Mouse (Mus musculus) embryonic fibroblast, embryonic 13.5 days (primary cell): ENCODE results near the gene Il15ra. TPM values are rescaled to one million over a fixed set of nuclear protein-coding genes. Genes with fewer than 3 reads are reported as not detected.

Source experiments
- H3K27ac ChIP-seq: 2 replicates; pipeline ENCODE4 v1.5.1; 2012; ENCODE audit warnings: low read length, control low read depth, inconsistent platforms; ENCODE audit not compliant: insufficient read depth
- H3K4me1 ChIP-seq: 2 replicates; pipeline ENCODE4 v1.6.1; 2011; ENCODE audit warnings: low read length; ENCODE audit not compliant: control insufficient read depth, insufficient read depth
- H3K4me3 ChIP-seq: 2 replicates; pipeline ENCODE4 v1.5.1; 2011; ENCODE audit warnings: mild to moderate bottlenecking, control low read depth, low read length; ENCODE audit not compliant: insufficient read depth
- CTCF ChIP-seq: IDR thresholded peaks from 2 replicates; pipeline ENCODE4 v1.5.1; 2011; ENCODE audit warnings: mild to moderate bottlenecking, control low read depth, low read length, moderate library complexity, borderline replicate concordance; ENCODE audit not compliant: insufficient read depth
- POLR2A ChIP-seq: IDR thresholded peaks from 2 replicates; pipeline ENCODE4 v1.6.1; 2011; ENCODE audit warnings: low read depth, mild to moderate bottlenecking, control low read depth, low read length, moderate library complexity
- polyA plus RNA-seq: library from polyadenylated mRNA; stranded (reverse); fragments of >200 nt; gene quantifications from 2 replicates; pipeline ENCODE4 v1.2.4, GENCODE M21; 2011; ENCODE audit warnings: low read depth; ENCODE audit not compliant: missing spikeins, insufficient read length

Il15ra gene
- polyA plus RNA-seq, 1 experiment = 10.9 TPM

GRCm38 (mm10) chr2:11735853-11736252 lies 30.8 kb downstream of the Il15ra start:
- Histone ChIP-seq H3K4me1 (no peaks in the 10 kb centered on the region), H3K27ac (no peak overlapping the region), H3K4me3 (no peak overlapping the region)
- TF ChIP-seq POLR2A = no peak
- TF ChIP-seq CTCF = no peak

DNA sequence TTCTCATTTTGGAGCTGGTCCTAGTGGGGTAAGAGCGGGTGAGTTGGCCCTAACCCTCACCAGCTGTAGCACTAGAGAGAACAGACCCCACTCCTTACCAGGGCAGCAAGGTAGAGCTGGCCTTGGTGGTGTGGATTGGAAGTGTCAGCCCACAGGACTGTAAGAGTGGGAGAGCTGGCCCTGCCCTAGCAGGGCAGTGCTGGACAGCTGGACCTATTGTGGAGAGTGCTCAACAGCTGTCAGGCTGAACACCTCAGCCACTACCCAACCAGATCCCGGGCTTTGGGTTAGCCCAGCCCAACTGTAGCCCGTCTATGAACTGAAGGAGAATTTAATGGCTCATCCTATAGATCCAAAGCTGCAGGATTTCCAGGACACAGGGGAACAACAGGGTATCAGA lies 33.7 kb downstream of the Il15ra start:
- TF ChIP-seq CTCF (no peak), POLR2A (no peak)
- H3K4me3 ChIP-seq = no peak overlapping the region
- H3K27ac ChIP-seq = no peak overlapping the region
- H3K4me1 ChIP-seq = no peaks in the 10 kb centered on the region

DNA sequence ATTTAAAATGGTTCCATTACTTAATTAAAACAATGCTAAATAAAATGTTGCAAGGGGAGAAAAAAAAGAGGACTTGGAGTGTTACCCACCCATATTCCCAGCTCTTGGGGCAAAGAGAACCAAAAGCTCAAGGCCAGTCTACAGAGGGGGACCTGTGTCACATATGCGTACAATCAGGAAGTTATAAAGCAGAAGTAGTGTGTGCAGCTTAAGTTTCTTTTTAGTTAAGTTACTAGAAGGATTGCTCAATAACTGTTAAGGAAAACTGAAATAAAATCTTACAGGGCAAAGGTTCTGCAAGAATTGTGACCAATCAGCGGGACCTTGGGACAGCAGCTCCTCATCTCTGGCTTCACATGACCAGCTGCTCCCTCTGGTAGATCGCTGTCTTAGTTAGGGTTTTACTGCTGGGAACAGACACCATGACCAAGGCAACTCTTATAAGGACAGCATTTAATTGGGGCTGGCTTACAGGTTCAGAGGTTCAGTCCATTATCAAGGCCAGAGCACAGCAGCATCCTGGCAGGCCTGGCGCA lies 34.5 kb downstream of the Il15ra start:
- TF ChIP-seq CTCF (no peak), POLR2A (no peak)
- H3K4me3 ChIP-seq = no peak overlapping the region
- no peak overlapping the region for H3K27ac ChIP-seq
- H3K4me1 ChIP-seq = no peaks in the 10 kb centered on the region

DNA sequence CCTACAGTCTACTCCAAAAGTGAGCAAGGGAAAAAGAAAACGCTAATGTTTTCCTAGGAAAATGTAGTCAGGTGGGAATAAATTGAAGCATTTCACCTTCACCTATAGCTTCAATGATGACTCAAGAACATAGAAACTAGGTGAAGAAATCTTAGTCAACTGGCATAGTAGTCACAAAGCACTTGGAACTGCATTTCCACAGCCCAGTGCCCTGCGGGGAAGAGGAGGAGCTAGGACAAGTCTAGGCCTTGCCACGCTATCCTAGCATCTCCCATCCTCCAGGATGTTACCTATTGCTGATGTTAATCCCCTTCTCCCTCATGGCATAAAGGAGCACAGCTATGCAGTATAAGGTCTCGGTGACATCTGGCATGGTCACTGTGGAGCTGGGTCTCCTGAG lies 57.5 kb downstream of the Il15ra start:
- no peak overlapping the region for H3K4me3 ChIP-seq
- H3K4me1 ChIP-seq = 0 out of 2 replicates have a peak, but pooled peaks cover 2% of the 10 kb centered on the region
- H3K27ac ChIP-seq = no peak overlapping the region
- TF ChIP-seq CTCF (no peak), POLR2A (no peak)

DNA sequence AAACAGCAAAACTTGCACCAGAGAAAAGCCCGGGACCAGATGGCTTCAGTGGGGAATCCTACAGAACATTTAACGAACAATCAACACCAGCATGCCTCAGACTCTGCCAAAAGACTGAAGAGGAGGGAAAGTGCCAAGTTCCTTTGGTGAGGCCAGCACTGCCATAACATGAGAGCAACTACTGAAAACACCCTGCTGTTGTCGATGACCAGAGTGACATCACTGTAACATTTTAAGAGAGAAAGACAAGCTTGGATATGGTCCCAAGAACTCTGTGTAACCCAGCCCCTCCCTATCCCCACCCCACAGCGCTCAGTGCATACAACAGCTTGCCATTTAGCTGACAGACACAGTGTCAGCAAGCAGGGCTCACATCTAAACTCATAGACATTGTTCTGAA lies 60.6 kb downstream of the Il15ra start:
- TF ChIP-seq POLR2A = no peak
- TF ChIP-seq CTCF = no peak
- H3K27ac ChIP-seq = no peak overlapping the region
- 0 out of 2 replicates have a peak, but pooled peaks cover 2% of the 10 kb centered on the region for H3K4me1 ChIP-seq
- H3K4me3 ChIP-seq = no peak overlapping the region

DNA sequence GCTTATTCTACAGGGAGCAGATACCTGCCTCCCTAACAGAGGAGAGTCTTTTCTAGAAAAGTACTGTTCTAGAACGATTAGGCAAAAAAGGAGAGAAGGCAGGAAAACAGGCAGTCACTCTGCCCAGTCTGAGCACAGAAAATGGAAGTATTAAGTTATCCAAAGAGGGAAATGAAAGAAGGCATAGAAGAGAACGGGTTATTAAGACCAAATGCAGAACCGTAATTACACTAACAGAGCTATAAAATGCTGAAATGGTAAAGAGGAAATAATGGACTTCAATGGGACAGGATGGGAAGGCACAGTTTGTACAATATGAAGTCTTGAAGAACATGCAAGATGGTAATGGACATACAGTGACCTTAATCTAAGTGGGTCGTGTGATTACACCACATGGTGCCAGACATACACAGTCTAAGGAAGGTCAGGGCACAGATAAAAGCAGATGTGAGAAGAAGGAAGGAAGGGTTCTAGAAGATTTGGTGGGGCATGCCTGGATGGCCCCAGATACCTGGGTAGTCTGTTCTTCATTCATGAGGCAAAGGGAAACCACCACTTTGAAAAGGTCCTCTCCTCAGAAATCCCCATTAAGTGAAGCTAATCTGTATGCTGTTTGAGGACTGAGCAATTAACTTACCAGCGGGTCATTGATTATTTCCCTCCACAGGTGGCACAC lies 61.5 kb downstream of the Il15ra start:
- 0 out of 2 replicates have a peak, but pooled peaks cover 2% of the 10 kb centered on the region for H3K4me1 ChIP-seq
- no peak overlapping the region for H3K4me3 ChIP-seq
- H3K27ac ChIP-seq = no peak overlapping the region
- TF ChIP-seq POLR2A (no peak), CTCF (no peak)

DNA sequence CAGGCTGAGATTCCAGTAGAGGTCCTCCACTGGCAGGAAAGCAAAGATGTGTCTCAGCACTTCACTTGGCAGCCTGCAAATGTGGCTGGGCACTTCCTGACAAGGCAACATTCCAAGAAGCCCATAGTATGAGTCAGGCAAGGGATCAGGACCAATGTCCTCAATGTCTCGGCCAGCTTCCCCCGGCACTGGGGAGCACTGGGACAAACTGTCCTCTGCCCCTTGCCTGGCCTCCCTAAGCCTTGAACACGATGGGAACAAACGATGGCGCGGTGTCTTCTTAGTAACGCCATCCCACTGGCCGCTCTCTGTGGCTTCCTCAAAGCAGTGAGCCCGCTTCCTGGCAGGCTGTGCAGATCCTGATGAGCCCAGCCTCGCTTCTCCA lies 62.1 kb downstream of the Il15ra start:
- H3K4me1 ChIP-seq = 0 out of 2 replicates have a peak, but pooled peaks cover 2% of the 10 kb centered on the region
- no peak overlapping the region for H3K27ac ChIP-seq
- no peak overlapping the region for H3K4me3 ChIP-seq
- no peak for TF ChIP-seq POLR2A
- no peak for TF ChIP-seq CTCF

GRCm38 (mm10) chr2:11771701-11772100 lies 66.6 kb downstream of the Il15ra start:
- H3K4me3 ChIP-seq = no peak overlapping the region
- TF ChIP-seq POLR2A (no peak), CTCF (no peak)

GRCm38 (mm10) chr2:11772401-11772800 lies 67.3 kb downstream of the Il15ra start:
- TF ChIP-seq POLR2A (no peak), CTCF (no peak)
- no peak overlapping the region for H3K27ac ChIP-seq
- H3K4me3 ChIP-seq = no peak overlapping the region
- H3K4me1 ChIP-seq = 0 out of 2 replicates have a peak, but pooled peaks cover under 1% of the 10 kb centered on the region

More at GRCm38 (mm10) chr2:11771701-11772100, 66.6 kb downstream of the Il15ra start:
- Histone ChIP-seq H3K27ac (no peak overlapping the region), H3K4me1 (0 out of 2 replicates have a peak, but pooled peaks cover 2% of the 10 kb centered on the region)

DNA sequence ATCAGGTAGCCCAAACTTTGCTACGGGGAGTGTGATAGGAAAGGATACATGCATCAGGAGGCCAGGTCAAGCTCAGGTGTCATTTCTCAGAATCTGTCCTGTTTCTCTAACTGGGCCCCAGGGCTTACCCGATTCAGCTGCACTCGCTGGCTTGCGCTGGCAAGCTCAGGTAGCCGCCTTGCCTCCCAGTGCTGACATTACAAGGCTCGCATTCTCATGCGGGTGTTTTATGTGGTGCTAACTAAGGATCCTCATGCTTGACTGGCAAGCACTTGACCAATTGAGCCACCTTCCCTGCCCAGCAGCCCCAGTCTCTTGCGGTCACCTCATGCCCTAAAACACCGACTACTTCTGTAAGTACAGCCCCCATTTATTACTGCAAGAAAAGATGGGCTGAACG lies 69.3 kb downstream of the Il15ra start:
- TF ChIP-seq CTCF (no peak), POLR2A (no peak)
- H3K4me1 ChIP-seq = no peaks in the 10 kb centered on the region
- H3K4me3 ChIP-seq = no peak overlapping the region
- H3K27ac ChIP-seq = no peak overlapping the region
